Mouse (Mus musculus) kidney, adult 2 months (tissue): ENCODE results near the gene Hpcal1.

Source experiments
- CTCF ChIP-seq: fragments of 200-500 bp; conservative IDR thresholded peaks from 2 replicates; pipeline ENCODE4 v1.5.1; 2011; ENCODE audit warnings: low read depth, mild to moderate bottlenecking, control low read depth, low read length, moderate library complexity, mixed read lengths; ENCODE audit not compliant: insufficient read depth, insufficient read length
- POLR2A ChIP-seq: fragments of 200-500 bp; IDR thresholded peaks from one replicate; pipeline ENCODE4 v1.6.1; 2011; ENCODE audit warnings: low read depth, low read length, control low read depth

- TF ChIP-seq CTCF: no peak
- no peak for TF ChIP-seq POLR2A
These were observed 51.1 kb downstream of the Hpcal1 start for GRCm38 (mm10) chr12:17741637-17742364.
